Mouse (Mus musculus): ENCODE results near the gene Calcoco1.

Calcoco1 gene

GRCm38 (mm10) chr15:102737092-102737491, 15.1 kb upstream of the Calcoco1 start:
- no peak for DNase-seq (ENCODE audit: low spot score)

- DNase-seq (ENCODE audit: low spot score), result no peak
Observed at GRCm38 (mm10) chr15:102736127-102736944, 14.4 kb upstream of the Calcoco1 start.

- no peak for DNase-seq (ENCODE audit: low spot score)
Observed at GRCm38 (mm10) chr15:102735031-102735430, 13.1 kb upstream of the Calcoco1 start.

- DNase-seq (ENCODE audit: low spot score), result no peak
Observed at GRCm38 (mm10) chr15:102733759-102734531, 12.0 kb upstream of the Calcoco1 start.

- DNase-seq (ENCODE audit: low spot score), result no peak
Observed at GRCm38 (mm10) chr15:102733233-102733632, 11.3 kb upstream of the Calcoco1 start.

GRCm38 (mm10) chr15:102732406-102732805, 10.4 kb upstream of the Calcoco1 start:
- DNase-seq (ENCODE audit: low spot score), result no peak

GRCm38 (mm10) chr15:102727951-102728350, 6.0 kb upstream of the Calcoco1 start:
- no peak for DNase-seq (ENCODE audit: low spot score)

- no peak for DNase-seq (ENCODE audit: low spot score)
Observed at GRCm38 (mm10) chr15:102723358-102724135, 1.6 kb upstream of the Calcoco1 start.

- no peak for DNase-seq (ENCODE audit: low spot score)
Observed at GRCm38 (mm10) chr15:102722500-102722931, 538 bp upstream of the Calcoco1 start.

- DNase-seq (ENCODE audit: low spot score), result no peak
Observed at GRCm38 (mm10) chr15:102721016-102721898, 721 bp downstream of the Calcoco1 start.

- DNase-seq (ENCODE audit: low spot score), result no peak
Observed at GRCm38 (mm10) chr15:102716132-102716531, 5.8 kb downstream of the Calcoco1 start.

GRCm38 (mm10) chr15:102707736-102708269, 14.2 kb downstream of the Calcoco1 start:
- DNase-seq (ENCODE audit: low spot score), result no peak

- DNase-seq (ENCODE audit: low spot score), result no peak
Observed at GRCm38 (mm10) chr15:102705923-102706503, 16.0 kb downstream of the Calcoco1 start.

GRCm38 (mm10) chr15:102705226-102705894, 16.6 kb downstream of the Calcoco1 start:
- DNase-seq (ENCODE audit: low spot score), result no peak

GRCm38 (mm10) chr15:102704806-102705205, 17.2 kb downstream of the Calcoco1 start:
- DNase-seq (ENCODE audit: low spot score), result no peak

GRCm38 (mm10) chr15:102702972-102703371, 19.0 kb downstream of the Calcoco1 start:
- DNase-seq (ENCODE audit: low spot score), result no peak

- DNase-seq (ENCODE audit: low spot score), result peak; percentile 67
Observed at GRCm38 (mm10) chr15:102698193-102698592, 23.8 kb downstream of the Calcoco1 start.

GRCm38 (mm10) chr15:102696899-102697298, 25.1 kb downstream of the Calcoco1 start:
- no peak for DNase-seq (ENCODE audit: low spot score)

GRCm38 (mm10) chr15:102693600-102693999, 28.4 kb downstream of the Calcoco1 start:
- peak; percentile 78 for DNase-seq (ENCODE audit: low spot score)

GRCm38 (mm10) chr15:102692991-102693411, 29.0 kb downstream of the Calcoco1 start:
- no peak for DNase-seq (ENCODE audit: low spot score)
